In genomic region chr11:58937909-58938308, GRCm38 (mm10) we compare ENCODE assay signal across 8 mouse cellular contexts. TPM values are rescaled to one million over a fixed set of nuclear protein-coding genes. Genes with fewer than 3 reads are reported as not detected.
DNase-seq lines count a peak whose midpoint lies in the region; ATAC-seq and TF ChIP-seq lines count a peak whose summit lies in the region.

No protein-coding gene starts in this region.

- peak overlapping the region; percentile 98 for H3K9ac ChIP-seq in heart, embryonic 14.5 days (ENCODE audit: low read length)
- H3K9ac ChIP-seq in forebrain, embryonic 13.5 days, result peak overlapping the region; percentile 100
- H3K9ac ChIP-seq in liver, embryonic 13.5 days, result peak overlapping the region; percentile 98

- TF ChIP-seq CTCF in small intestine, adult 2 months (IDR thresholded peaks at IDR 0.05; ENCODE audit: extremely low read depth, insufficient read length, insufficient replicate concordance, low read depth, low read length), result no peak

- H3K27me3 ChIP-seq in heart, embryonic 14.5 days (ENCODE audit: control insufficient read depth, insufficient read depth, low read length), result no peaks in the 10 kb centered on the region
- H3K27me3 ChIP-seq in forebrain, embryonic 13.5 days, result no peaks in the 10 kb centered on the region
- peaks cover 7% of the 10 kb centered on the region for H3K27me3 ChIP-seq in liver, embryonic 13.5 days
- no peaks in the 10 kb centered on the region for H3K27me3 ChIP-seq in small intestine, adult 2 months (ENCODE audit: control insufficient read depth, insufficient read depth, low read length)

- peak overlapping the region; percentile 72 to 98; a peak in 3 of 4 replicates for H3K27ac ChIP-seq in heart, embryonic 14.5 days (replicated peaks in 1 of 2; ENCODE audit: control insufficient read depth in 1 of 2, insufficient read depth in 1 of 2, low read depth in 2 of 2, low read length in 2 of 2)
- peak overlapping the region; percentile 97 for H3K27ac ChIP-seq in forebrain, embryonic 13.5 days
- peak overlapping the region; percentile 95 for H3K27ac ChIP-seq in liver, embryonic 13.5 days
- H3K27ac ChIP-seq in small intestine, adult 2 months (ENCODE audit: insufficient read depth, low read depth, low read length), result 0 out of 2 replicates have a peak overlapping the region, but pooled peaks have one; percentile 74

- peaks cover 40% of the 10 kb centered on the region for H3K36me3 ChIP-seq in heart, embryonic 14.5 days (ENCODE audit: control insufficient read depth, insufficient read depth, low read length)
- peaks cover 41% of the 10 kb centered on the region for H3K36me3 ChIP-seq in forebrain, embryonic 13.5 days (ENCODE audit: poor library complexity, severe bottlenecking)
- peaks cover 41% of the 10 kb centered on the region for H3K36me3 ChIP-seq in liver, embryonic 13.5 days
- H3K36me3 ChIP-seq in small intestine, adult 2 months (ENCODE audit: control insufficient read depth, insufficient read depth, low read length), result peaks cover 24% of the 10 kb centered on the region

- intact Hi-C loops in heart, postnatal 14 days (cut with DNase I), result no loop called here
- intact Hi-C loops in left cerebral cortex, postnatal 25 days (cut with DNase I), result no loop called here

- WGBS in heart, embryonic 14.5 days, result 2% methylated on average over 13 of the region's 13 CpGs
- WGBS in forebrain, embryonic 13.5 days, result under 1% methylated on average over 13 of the region's 13 CpGs
- whole genome bisulfite sequencing in liver, embryonic 13.5 days (ENCODE audit: insufficient replicate concordance), result 1% methylated on average over 13 of the region's 13 CpGs
- 2% methylated on average over 13 of the region's 13 CpGs for WGBS in small intestine, adult 2 months

- H3K9me3 ChIP-seq in heart, embryonic 14.5 days (ENCODE audit: control insufficient read depth, low read length), result no peaks in the 10 kb centered on the region
- no peaks in the 10 kb centered on the region for H3K9me3 ChIP-seq in forebrain, embryonic 13.5 days (replicated peaks)
- no peaks in the 10 kb centered on the region for H3K9me3 ChIP-seq in liver, embryonic 13.5 days (replicated peaks)

- peak overlapping the region; percentile 72 to 93 for H3K4me3 ChIP-seq in heart, embryonic 14.5 days (ENCODE audit: control insufficient read depth in 1 of 2, insufficient read depth in 1 of 2, low read depth in 1 of 2, low read length in 2 of 2)
- peak overlapping the region; percentile 98 for H3K4me3 ChIP-seq in forebrain, embryonic 13.5 days
- H3K4me3 ChIP-seq in liver, embryonic 13.5 days (replicated peaks), result peak overlapping the region; percentile 94
- peak overlapping the region; percentile 78 for H3K4me3 ChIP-seq in small intestine, adult 2 months (ENCODE audit: low read depth, low read length)

- H3K4me1 ChIP-seq in heart, embryonic 14.5 days (ENCODE audit: control insufficient read depth in 2 of 2, insufficient read depth in 2 of 2, low read length in 2 of 2), result peaks cover 6 to 13% of the 10 kb centered on the region in 2 experiments
- H3K4me1 ChIP-seq in forebrain, embryonic 13.5 days, result peaks cover 29% of the 10 kb centered on the region
- H3K4me1 ChIP-seq in liver, embryonic 13.5 days (replicated peaks), result peaks cover 35% of the 10 kb centered on the region
- peaks cover 12% of the 10 kb centered on the region; the same call in 1 of the 2 replicates for H3K4me1 ChIP-seq in small intestine, adult 2 months (ENCODE audit: control insufficient read depth, insufficient read depth, insufficient read length, low read length)

- no peak for ATAC-seq in heart, embryonic 14.5 days (ENCODE audit: insufficient number of reproducible peaks, insufficient read depth, low FRiP score, low read depth)
- no peak for ATAC-seq in forebrain, embryonic 13.5 days
- peak; percentile 37 for ATAC-seq in liver, embryonic 13.5 days (ENCODE audit: low read depth)
- ATAC-seq in activated CD4-positive, CD25-positive, alpha-beta regulatory T cell, adult 4 months, result no peak

- no peak for TF ChIP-seq POLR2A in small intestine, adult 2 months (IDR thresholded peaks at IDR 0.05; ENCODE audit: low read depth, low read length)

- peak overlapping the region; percentile 99 for H3K4me2 ChIP-seq in heart, embryonic 14.5 days (ENCODE audit: low read length)
- peak overlapping the region; percentile 81 for H3K4me2 ChIP-seq in forebrain, embryonic 13.5 days
- H3K4me2 ChIP-seq in liver, embryonic 13.5 days, result peak overlapping the region; percentile 96

- DNase-seq in heart, postnatal 14 days, result no peak
- peak; percentile 66 for DNase-seq in MN1 (ENCODE audit: low spot score)
- DNase-seq in liver, embryonic 13.5 days, result no peak
- no peak for DNase-seq in left cerebral cortex, postnatal 25 days (ENCODE audit: low spot score in 2 of 2)

RNA-seq across cellular contexts. Expression of gene Rnf187, which starts 0.8 kb away (rescaled TPM):
- polyA plus RNA-seq in heart, embryonic 14.5 days (2014; fragmentation: Nextera tagmentation; extraction: Ambion mirVana), result 208 and 213 TPM in 2 replicates
- total RNA-seq in heart, postnatal 14 days (2021), result 100 to 1,000 TPM; 150 to 151 TPM
- polyA plus RNA-seq in forebrain, embryonic 13.5 days (2015; fragmentation: Nextera tagmentation; extraction: Ambion mirVana), result 368 and 373 TPM in 2 replicates
- polyA plus RNA-seq in liver, embryonic 13.5 days (2015; fragmentation: Nextera tagmentation; extraction: Ambion mirVana), result 125 and 130 TPM in 2 replicates
- polyA plus RNA-seq in small intestine, adult 2 months (2012; rRNA removed), result 87.9 and 160 TPM in 2 replicates
- polyA plus RNA-seq in activated CD4-positive, CD25-positive, alpha-beta regulatory T cell, adult 4 months (2017; shearing (Covaris generic)), result 10 to 100 TPM; 11.4 to 17.9 TPM
- 100 to 1,000 TPM; 480 to 498 TPM for total RNA-seq in left cerebral cortex, postnatal 25 days (2021)

RNA-seq across cellular contexts. Expression of gene Hist3h2ba, which starts 10.8 kb away (rescaled TPM):
- polyA plus RNA-seq in heart, embryonic 14.5 days (2014; fragmentation: Nextera tagmentation; extraction: Ambion mirVana), result 8.9 and 16.0 TPM in 2 replicates
- total RNA-seq in heart, postnatal 14 days (2021), result 10 to 100 TPM in 1 of 2 experiments, 1 to 10 TPM in 1; 3.9 to 14.1 TPM
- polyA plus RNA-seq in forebrain, embryonic 13.5 days (2015; fragmentation: Nextera tagmentation; extraction: Ambion mirVana), result 315 and 321 TPM in 2 replicates
- polyA plus RNA-seq in liver, embryonic 13.5 days (2015; fragmentation: Nextera tagmentation; extraction: Ambion mirVana), result 5.5 and 6.3 TPM in 2 replicates
- 1.7 and 3.8 TPM in 2 replicates for polyA plus RNA-seq in small intestine, adult 2 months (2012; rRNA removed)
- 1 to 10 TPM; 1.8 to 4.2 TPM for polyA plus RNA-seq in activated CD4-positive, CD25-positive, alpha-beta regulatory T cell, adult 4 months (2017; shearing (Covaris generic))
- 100 to 1,000 TPM in 1 of 2 experiments, 10 to 100 TPM in 1; 90.4 to 111 TPM for total RNA-seq in left cerebral cortex, postnatal 25 days (2021)

RNA-seq across cellular contexts. Expression of gene Hist3h2a, which starts 16.6 kb away (rescaled TPM):
- 34.0 and 40.8 TPM in 2 replicates for polyA plus RNA-seq in heart, embryonic 14.5 days (2014; fragmentation: Nextera tagmentation; extraction: Ambion mirVana)
- 10 to 100 TPM; 22.0 to 28.0 TPM for total RNA-seq in heart, postnatal 14 days (2021)
- polyA plus RNA-seq in forebrain, embryonic 13.5 days (2015; fragmentation: Nextera tagmentation; extraction: Ambion mirVana), result 126 and 132 TPM in 2 replicates
- polyA plus RNA-seq in liver, embryonic 13.5 days (2015; fragmentation: Nextera tagmentation; extraction: Ambion mirVana), result 12.3 and 13.7 TPM in 2 replicates
- 5.2 and 12.1 TPM in 2 replicates for polyA plus RNA-seq in small intestine, adult 2 months (2012; rRNA removed)
- 1 to 10 TPM; 3.5 to 5.4 TPM for polyA plus RNA-seq in activated CD4-positive, CD25-positive, alpha-beta regulatory T cell, adult 4 months (2017; shearing (Covaris generic))
- total RNA-seq in left cerebral cortex, postnatal 25 days (2021), result 10 to 100 TPM; 62.2 to 64.8 TPM

RNA-seq across cellular contexts. Expression of gene Trim17, which starts 16.6 kb away (rescaled TPM):
- 0.11 and 0.47 TPM in 2 replicates for polyA plus RNA-seq in heart, embryonic 14.5 days (2014; fragmentation: Nextera tagmentation; extraction: Ambion mirVana)
- total RNA-seq in heart, postnatal 14 days (2021), result under 1 TPM; 0.10 to 0.19 TPM
- polyA plus RNA-seq in forebrain, embryonic 13.5 days (2015; fragmentation: Nextera tagmentation; extraction: Ambion mirVana), result 0.96 and 1.3 TPM in 2 replicates
- polyA plus RNA-seq in liver, embryonic 13.5 days (2015; fragmentation: Nextera tagmentation; extraction: Ambion mirVana), result 0.06 and 0.18 TPM in 2 replicates
- 0.08 TPM in 1 of 2 replicates, not detected in the other for polyA plus RNA-seq in small intestine, adult 2 months (2012; rRNA removed)
- polyA plus RNA-seq in activated CD4-positive, CD25-positive, alpha-beta regulatory T cell, adult 4 months (2017; shearing (Covaris generic)), result under 1 TPM; 0.17 to 0.20 TPM
- total RNA-seq in left cerebral cortex, postnatal 25 days (2021), result 1 to 10 TPM; 5.4 TPM

RNA-seq across cellular contexts. Expression of gene Btnl10, which starts 20.2 kb away (rescaled TPM):
- polyA plus RNA-seq in heart, embryonic 14.5 days (2014; fragmentation: Nextera tagmentation; extraction: Ambion mirVana), result 0.07 TPM in 1 of 2 replicates, not detected in the other
- total RNA-seq in heart, postnatal 14 days (2021), result not detected
- not detected in 2 replicates for polyA plus RNA-seq in forebrain, embryonic 13.5 days (2015; fragmentation: Nextera tagmentation; extraction: Ambion mirVana)
- polyA plus RNA-seq in liver, embryonic 13.5 days (2015; fragmentation: Nextera tagmentation; extraction: Ambion mirVana), result 11.2 and 12.5 TPM in 2 replicates
- not detected in 2 replicates for polyA plus RNA-seq in small intestine, adult 2 months (2012; rRNA removed)
- not detected for polyA plus RNA-seq in activated CD4-positive, CD25-positive, alpha-beta regulatory T cell, adult 4 months (2017; shearing (Covaris generic))
- not detected for total RNA-seq in left cerebral cortex, postnatal 25 days (2021)

Comparison
In these comparisons a context has a peak if more than half of its experiments do, and no peak if none do; other contexts are left out.
1. RNA of gene Hist3h2ba, which starts 10.8 kb away (polyA plus RNA-seq): 315 to 321 TPM in forebrain, embryonic 13.5 days; 8.9 to 16.0 TPM in heart, embryonic 14.5 days, 5.5 to 6.3 TPM in liver, embryonic 13.5 days, 1.8 to 4.2 TPM in activated CD4-positive, CD25-positive, alpha-beta regulatory T cell, adult 4 months and 1.7 to 3.8 TPM in small intestine, adult 2 months; every median in the first group is over 10 times any median in the second.
2. Peak in every context shown above with its lines, with median percentiles within 50 percentile points of each other: H3K27ac ChIP-seq, H3K4me2 ChIP-seq, H3K4me3 ChIP-seq and H3K9ac ChIP-seq.